Mouse (Mus musculus): ENCODE measurements around the gene Kmt2b. TPM values are rescaled to one million over a fixed set of nuclear protein-coding genes. Genes with fewer than 3 reads are reported as not detected.

Kmt2b gene
- polyA plus RNA-seq, 1 experiment from 2014 or later: 7.4 TPM

- 27% methylated on average over 14 of the region's 14 CpGs for WGBS
Measured at GRCm38 (mm10) chr7:30613529-30614112, 25.1 kb upstream of the Kmt2b start.

GRCm38 (mm10) chr7:30612654-30613402 is 24.3 kb upstream of the Kmt2b start, which contains the start of gene Upk1a:
Gene Upk1a (minus strand): TSS chr7:30612847.
- no peaks in the 10 kb centered on the region for H3K27me3 ChIP-seq (ENCODE audit: low read depth, poor library complexity, severe bottlenecking)
- 79% methylated on average over 8 of the region's 8 CpGs for WGBS
- no peak for DNase-seq (ENCODE audit: low spot score)

More at GRCm38 (mm10) chr7:30613529-30614112, 25.1 kb upstream of the Kmt2b start:
- Histone ChIP-seq H3K4me3 (no peak overlapping the region), H3K4me1 (0 out of 2 replicates have a peak, but pooled peaks cover 2% of the 10 kb centered on the region), H3K9me3 (replicated peaks) (no peaks in the 10 kb centered on the region), H3K36me3 (peaks cover 38% of the 10 kb centered on the region), H3K27ac (replicated peaks) (no peak overlapping the region), H3K27me3 (ENCODE audit: low read depth, poor library complexity, severe bottlenecking) (no peaks in the 10 kb centered on the region)
- DNase-seq (ENCODE audit: low spot score): peak; percentile 65

GRCm38 (mm10) chr7:30610043-30610442 is 21.5 kb upstream of the Kmt2b start:
- H3K9me3 ChIP-seq (replicated peaks): no peaks in the 10 kb centered on the region
- H3K4me1 ChIP-seq: 0 out of 2 replicates have a peak, but pooled peaks cover 8% of the 10 kb centered on the region
- peaks cover 2% of the 10 kb centered on the region for H3K36me3 ChIP-seq
- DNase-seq (ENCODE audit: low spot score): no peak
- 72% methylated on average over 7 of the region's 7 CpGs for WGBS
- H3K27me3 ChIP-seq (ENCODE audit: low read depth, poor library complexity, severe bottlenecking): no peaks in the 10 kb centered on the region
- no peak overlapping the region for H3K27ac ChIP-seq (replicated peaks)
- no peak overlapping the region for H3K4me3 ChIP-seq

More at GRCm38 (mm10) chr7:30612654-30613402, 24.3 kb upstream of the Kmt2b start, which contains the start of gene Upk1a:
- Histone ChIP-seq H3K4me3 (no peak within 1 kb of the TSS), H3K36me3 (peaks cover 30% of the 10 kb centered on the region), H3K27ac (replicated peaks) (no peak within 1 kb of the TSS), H3K4me1 (0 out of 2 replicates have a peak, but pooled peaks cover 8% of the 10 kb centered on the region), H3K9me3 (replicated peaks) (no peaks in the 10 kb centered on the region)

- Histone ChIP-seq H3K27ac (replicated peaks) (no peak overlapping the region), H3K4me3 (no peak overlapping the region), H3K36me3 (no peaks in the 10 kb centered on the region), H3K27me3 (ENCODE audit: low read depth, poor library complexity, severe bottlenecking) (no peaks in the 10 kb centered on the region), H3K9me3 (replicated peaks) (no peaks in the 10 kb centered on the region), H3K4me1 (0 out of 2 replicates have a peak, but pooled peaks cover 8% of the 10 kb centered on the region)
- no peak for DNase-seq (ENCODE audit: low spot score)
- WGBS: 52% methylated on average over 14 of the region's 16 CpGs
Measured at GRCm38 (mm10) chr7:30608476-30608875, 19.9 kb upstream of the Kmt2b start.

GRCm38 (mm10) chr7:30607706-30608309 is 19.3 kb upstream of the Kmt2b start:
- DNase-seq (ENCODE audit: low spot score): peak; percentile 69
- Histone ChIP-seq H3K4me3 (no peak overlapping the region), H3K9me3 (replicated peaks) (no peaks in the 10 kb centered on the region), H3K36me3 (no peaks in the 10 kb centered on the region), H3K27me3 (ENCODE audit: low read depth, poor library complexity, severe bottlenecking) (no peaks in the 10 kb centered on the region), H3K27ac (replicated peaks) (no peak overlapping the region), H3K4me1 (0 out of 2 replicates have a peak, but pooled peaks cover 8% of the 10 kb centered on the region)
- WGBS: 31% methylated on average over 8 of the region's 8 CpGs

- WGBS: 86% methylated on average over 8 of the region's 8 CpGs
- no peaks in the 10 kb centered on the region for H3K9me3 ChIP-seq (replicated peaks)
- H3K27ac ChIP-seq (replicated peaks): no peak overlapping the region
- H3K36me3 ChIP-seq: no peaks in the 10 kb centered on the region
- H3K27me3 ChIP-seq (ENCODE audit: low read depth, poor library complexity, severe bottlenecking): no peaks in the 10 kb centered on the region
- no peak overlapping the region for H3K4me3 ChIP-seq
- no peak for DNase-seq (ENCODE audit: low spot score)
- H3K4me1 ChIP-seq: peaks cover 11% of the 10 kb centered on the region
Measured at GRCm38 (mm10) chr7:30604944-30605343, 16.4 kb upstream of the Kmt2b start.

GRCm38 (mm10) chr7:30604424-30604823 is 15.9 kb upstream of the Kmt2b start:
- H3K36me3 ChIP-seq: no peaks in the 10 kb centered on the region
- H3K9me3 ChIP-seq (replicated peaks): no peaks in the 10 kb centered on the region
- H3K27ac ChIP-seq (replicated peaks): no peak overlapping the region
- H3K4me1 ChIP-seq: peaks cover 17% of the 10 kb centered on the region
- H3K4me3 ChIP-seq: no peak overlapping the region
- 69% methylated on average over 8 of the region's 8 CpGs for WGBS
- no peaks in the 10 kb centered on the region for H3K27me3 ChIP-seq (ENCODE audit: low read depth, poor library complexity, severe bottlenecking)
- no peak for DNase-seq (ENCODE audit: low spot score)

GRCm38 (mm10) chr7:30602583-30602982 is 14.1 kb upstream of the Kmt2b start:
- no peaks in the 10 kb centered on the region for H3K27me3 ChIP-seq (ENCODE audit: low read depth, poor library complexity, severe bottlenecking)
- DNase-seq (ENCODE audit: low spot score): no peak
- no peaks in the 10 kb centered on the region for H3K36me3 ChIP-seq
- peaks cover 9% of the 10 kb centered on the region for H3K4me1 ChIP-seq
- H3K27ac ChIP-seq (replicated peaks): no peak overlapping the region
- H3K4me3 ChIP-seq: no peak overlapping the region
- WGBS: 71% methylated on average over 3 of the region's 3 CpGs
- H3K9me3 ChIP-seq (replicated peaks): no peaks in the 10 kb centered on the region

- Histone ChIP-seq H3K36me3 (no peaks in the 10 kb centered on the region), H3K4me3 (no peak overlapping the region), H3K27me3 (ENCODE audit: low read depth, poor library complexity, severe bottlenecking) (no peaks in the 10 kb centered on the region), H3K4me1 (peaks cover 9% of the 10 kb centered on the region), H3K9me3 (replicated peaks) (no peaks in the 10 kb centered on the region), H3K27ac (replicated peaks) (no peak overlapping the region)
- WGBS: 81% methylated on average over 7 of the region's 7 CpGs
- no peak for DNase-seq (ENCODE audit: low spot score)
Measured at GRCm38 (mm10) chr7:30600651-30601050, 12.1 kb upstream of the Kmt2b start.

- 2% methylated on average over 16 of the region's 16 CpGs for WGBS
- peak; percentile 85 for DNase-seq (ENCODE audit: low spot score)
- no peak overlapping the region for H3K27ac ChIP-seq (replicated peaks)
Measured at GRCm38 (mm10) chr7:30599933-30600353, 11.4 kb upstream of the Kmt2b start.

GRCm38 (mm10) chr7:30598786-30599185 is 10.3 kb upstream of the Kmt2b start, which contains the start of gene Zbtb32:
Gene Zbtb32 (minus strand): TSS chr7:30598909.
- peaks cover 9% of the 10 kb centered on the region for H3K4me1 ChIP-seq
- WGBS: 92% methylated on average over 12 of the region's 12 CpGs
- no peak within 1 kb of the TSS for H3K27ac ChIP-seq (replicated peaks)
- H3K36me3 ChIP-seq: no peaks in the 10 kb centered on the region
- peak within 1 kb of the TSS; percentile 26; the same call in 1 of the 2 replicates for H3K4me3 ChIP-seq
- no peaks in the 10 kb centered on the region for H3K27me3 ChIP-seq (ENCODE audit: low read depth, poor library complexity, severe bottlenecking)
- DNase-seq (ENCODE audit: low spot score): no peak
- H3K9me3 ChIP-seq (replicated peaks): no peaks in the 10 kb centered on the region

More at GRCm38 (mm10) chr7:30599933-30600353, 11.4 kb upstream of the Kmt2b start:
- Histone ChIP-seq H3K36me3 (no peaks in the 10 kb centered on the region), H3K9me3 (replicated peaks) (no peaks in the 10 kb centered on the region), H3K4me3 (peak overlapping the region; percentile 26; the same call in 1 of the 2 replicates), H3K27me3 (ENCODE audit: low read depth, poor library complexity, severe bottlenecking) (no peaks in the 10 kb centered on the region), H3K4me1 (peaks cover 9% of the 10 kb centered on the region)

GRCm38 (mm10) chr7:30596811-30597210 is 8.3 kb upstream of the Kmt2b start:
- no peak for DNase-seq (ENCODE audit: low spot score)
- no peak overlapping the region for H3K4me3 ChIP-seq
- no peaks in the 10 kb centered on the region for H3K36me3 ChIP-seq
- peaks cover 12% of the 10 kb centered on the region for H3K4me1 ChIP-seq
- H3K27ac ChIP-seq (replicated peaks): no peak overlapping the region
- WGBS: 80% methylated on average over 5 of the region's 5 CpGs
- H3K27me3 ChIP-seq (ENCODE audit: low read depth, poor library complexity, severe bottlenecking): no peaks in the 10 kb centered on the region
- no peaks in the 10 kb centered on the region for H3K9me3 ChIP-seq (replicated peaks)

Measured in midbrain, embryonic 10.5 days (tissue).